Mouse (Mus musculus): ENCODE data around the gene Prickle2.

GRCm38 (mm10) chr6:92520088-92520875 lies 185.7 kb downstream of the Prickle2 start:
- TF ChIP-seq TAL1 (conservative IDR thresholded peaks at IDR 0.05; ENCODE audit: low read depth, low read length) (no peak), CTCF (IDR thresholded peaks at IDR 0.05; ENCODE audit: low read depth, low read length) (no peak), GATA2 (IDR thresholded peaks at IDR 0.05; ENCODE audit: borderline replicate concordance, low read depth, low read length) (no peak)

Data from G1E (cell line).